Mouse (Mus musculus) heart, embryonic 12.5 days (tissue): ENCODE data around the gene Ccnd3. TPM values are rescaled to one million over a fixed set of nuclear protein-coding genes. Genes with fewer than 3 reads are reported as not detected.
"Not testable (repeated sequence)": the region's sequence is repeated elsewhere in the genome, so short reads cannot be mapped to it uniquely, and the experiment has no call there.

Source experiments
- ATAC-seq: fragments of 200-750 bp; cut with Nextera tagmentation; 2 replicates; pipeline ENCODE4 v1.8.0; 2017; ENCODE audit warnings: moderate TSS enrichment, moderate library complexity; ENCODE audit not compliant: insufficient number of reproducible peaks, low FRiP score
- H3K27ac ChIP-seq: fragments of 300-500 bp; sonication (generic); 2 replicates; pipeline ENCODE4 v1.5.1; 2016; ENCODE audit warnings: mild to moderate bottlenecking, moderate library complexity; ENCODE audit not compliant: poor library complexity, severe bottlenecking
- H3K27me3 ChIP-seq: fragments of 300-500 bp; sonication (generic); replicated peaks from 2 replicates; pipeline ENCODE4 v1.6.1; 2016; ENCODE audit warnings: mild to moderate bottlenecking, moderate library complexity
- H3K36me3 ChIP-seq: fragments of 300-500 bp; sonication (generic); 2 replicates; pipeline ENCODE4 v1.6.1; 2016; ENCODE audit warnings: mild to moderate bottlenecking, moderate library complexity
- H3K4me1 ChIP-seq: fragments of 300-500 bp; sonication (generic); replicated peaks from 2 replicates; pipeline ENCODE4 v1.6.1; 2016; ENCODE audit warnings: mild to moderate bottlenecking
- H3K4me2 ChIP-seq: fragments of 300-500 bp; sonication (generic); 2 replicates; pipeline ENCODE4 v1.6.1; 2016; ENCODE audit warnings: mild to moderate bottlenecking, moderate library complexity
- H3K4me3 ChIP-seq: fragments of 300-500 bp; sonication (generic); 2 replicates; pipeline ENCODE4 v1.5.1; 2016; ENCODE audit warnings: mild to moderate bottlenecking
- H3K9ac ChIP-seq: fragments of 300-500 bp; sonication (generic); 2 replicates; pipeline ENCODE4 v1.6.1; 2016; ENCODE audit warnings: mild to moderate bottlenecking, moderate library complexity
- H3K9me3 ChIP-seq: fragments of 300-500 bp; sonication (generic); replicated peaks from 2 replicates; pipeline ENCODE4 v1.6.1; 2016; ENCODE audit warnings: mild to moderate bottlenecking, moderate library complexity
- WGBS: fragments of 180-500 bp; shearing (Covaris S2); methylation state at CpG from one replicate; pipeline ENCODE4 v1.1.7; 2016; 5-methylcytosine and 5-hydroxymethylcytosine counted together
- polyA plus RNA-seq: library from polyadenylated mRNA; unstranded; fragments of >200 nt; fragmentation: Nextera tagmentation; extraction: Ambion mirVana; gene quantifications from 2 replicates; pipeline ENCODE4 v1.2.1, GENCODE M21; 2016

Gene Ccnd3
- polyA plus RNA-seq, 1 experiment from 2014 or later: 533 TPM

GRCm38 (mm10) chr17:47595248-47596161 is 90.7 kb downstream of the Ccnd3 start:
- ATAC-seq: peak; percentile 72
- peak overlapping the region; percentile 95 for H3K4me3 ChIP-seq
- WGBS: under 1% methylated on average over 21 of the region's 21 CpGs

DNA sequence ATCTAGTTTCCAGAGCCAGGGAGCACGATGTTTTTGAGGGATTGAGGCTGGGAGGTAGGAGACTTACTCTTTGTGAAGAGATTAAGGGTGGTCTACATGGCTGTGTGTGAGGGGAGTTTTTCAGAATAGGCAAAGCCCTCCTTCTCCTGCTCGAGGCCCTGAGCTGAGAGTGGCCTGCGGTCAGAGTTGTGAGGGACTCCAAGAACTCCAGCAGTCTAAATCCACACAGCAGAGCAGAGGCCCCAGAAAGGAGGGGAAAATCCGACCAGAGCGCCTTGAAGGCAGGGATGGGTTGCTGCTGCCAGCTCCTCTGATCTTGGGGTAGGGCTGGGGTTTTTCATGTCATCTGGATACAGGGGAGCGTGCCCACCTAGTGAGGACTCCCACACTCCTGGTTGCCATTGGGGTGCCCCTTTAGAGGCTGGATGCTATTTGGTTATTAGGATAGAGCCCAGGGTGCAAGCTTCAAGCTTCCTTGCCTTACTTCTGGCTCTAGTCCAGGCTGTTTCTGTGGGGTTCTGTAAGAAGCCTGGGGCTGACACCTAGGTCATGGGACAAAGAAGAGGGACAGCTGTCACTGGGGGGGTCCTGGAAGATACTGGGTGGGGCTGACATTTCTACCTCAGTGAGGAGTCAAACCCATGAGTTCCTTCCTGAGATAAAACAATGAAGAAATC is 91.4 kb downstream of the Ccnd3 start:
- Histone ChIP-seq H3K4me1 (peaks cover 43% of the 10 kb centered on the region), H3K27ac (peak overlapping the region; percentile 99), H3K36me3 (peaks cover 51% of the 10 kb centered on the region), H3K4me2 (peak overlapping the region; percentile 87), H3K9ac (peak overlapping the region; percentile 96), H3K27me3 (no peaks in the 10 kb centered on the region), H3K4me3 (peak overlapping the region; percentile 95), H3K9me3 (no peaks in the 10 kb centered on the region)
- no peak for ATAC-seq
- 31% methylated on average over 6 of the region's 6 CpGs for WGBS

More at GRCm38 (mm10) chr17:47595248-47596161, 90.7 kb downstream of the Ccnd3 start:
- peak overlapping the region; percentile 99 for H3K27ac ChIP-seq
- no peaks in the 10 kb centered on the region for H3K27me3 ChIP-seq
- peaks cover 46% of the 10 kb centered on the region for H3K4me1 ChIP-seq
- H3K36me3 ChIP-seq: peaks cover 43% of the 10 kb centered on the region
- H3K9me3 ChIP-seq: no peaks in the 10 kb centered on the region
- peak overlapping the region; percentile 96 for H3K9ac ChIP-seq
- peak overlapping the region; percentile 87 for H3K4me2 ChIP-seq

DNA sequence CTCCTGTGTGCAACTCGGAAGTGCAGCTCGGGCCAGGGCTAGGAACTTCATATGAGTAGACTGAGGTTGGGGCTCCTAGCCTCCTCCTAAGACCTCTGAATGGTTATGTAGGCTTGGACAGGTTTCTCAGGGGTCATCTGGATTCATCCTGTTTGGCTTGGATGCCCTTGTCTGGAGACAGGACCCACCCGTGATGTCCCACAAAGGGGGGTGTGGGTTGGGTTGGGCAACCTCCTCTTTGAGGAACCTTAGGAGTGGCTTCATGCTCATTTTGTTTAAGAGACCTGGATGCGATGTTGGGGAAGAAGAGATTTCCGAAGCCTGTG is 92.0 kb downstream of the Ccnd3 start:
- Histone ChIP-seq H3K4me2 (peak overlapping the region; percentile 87), H3K9ac (peak overlapping the region; percentile 96), H3K27ac (peak overlapping the region; percentile 99), H3K9me3 (no peaks in the 10 kb centered on the region), H3K4me1 (peaks cover 43% of the 10 kb centered on the region), H3K4me3 (peak overlapping the region; percentile 95), H3K36me3 (peaks cover 56% of the 10 kb centered on the region), H3K27me3 (no peaks in the 10 kb centered on the region)
- 56% methylated on average over 5 of the region's 5 CpGs for WGBS
- no peak for ATAC-seq

DNA sequence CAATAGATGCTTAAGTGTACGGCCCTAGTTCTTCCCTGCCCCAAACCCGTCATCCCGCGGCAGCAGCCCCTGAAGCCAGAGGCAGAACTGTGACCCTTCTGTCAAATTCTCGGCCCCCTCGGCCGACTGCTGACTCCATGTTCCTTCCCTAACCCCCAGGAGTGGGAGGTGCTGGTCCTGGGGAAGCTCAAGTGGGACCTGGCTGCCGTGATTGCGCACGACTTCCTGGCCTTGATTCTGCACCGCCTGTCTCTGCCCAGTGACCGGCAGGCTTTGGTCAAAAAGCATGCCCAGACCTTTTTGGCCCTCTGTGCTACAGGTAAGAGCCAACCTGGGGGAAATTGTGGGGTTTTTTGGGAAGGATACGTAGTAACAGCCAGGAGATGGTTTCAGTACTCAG is 92.4 kb downstream of the Ccnd3 start:
- Histone ChIP-seq H3K9me3 (no peaks in the 10 kb centered on the region), H3K27me3 (no peaks in the 10 kb centered on the region), H3K36me3 (peaks cover 60% of the 10 kb centered on the region), H3K4me1 (peaks cover 43% of the 10 kb centered on the region), H3K27ac (peak overlapping the region; percentile 99), H3K4me2 (peak overlapping the region; percentile 87), H3K9ac (peak overlapping the region; percentile 96), H3K4me3 (peak overlapping the region; percentile 95)
- no peak for ATAC-seq
- 51% methylated on average over 13 of the region's 13 CpGs for WGBS

GRCm38 (mm10) chr17:47597838-47598579 is 93.2 kb downstream of the Ccnd3 start:
- H3K4me3 ChIP-seq: 0 out of 2 replicates have a peak overlapping the region, but pooled peaks have one; percentile 2
- H3K9ac ChIP-seq: peak overlapping the region; percentile 96
- H3K9me3 ChIP-seq: no peaks in the 10 kb centered on the region
- ATAC-seq: peak; percentile 40; the same call in 1 of the 2 replicates
- H3K36me3 ChIP-seq: peaks cover 66% of the 10 kb centered on the region
- H3K27me3 ChIP-seq: no peaks in the 10 kb centered on the region
- peak overlapping the region; percentile 99 for H3K27ac ChIP-seq
- H3K4me1 ChIP-seq: peaks cover 36% of the 10 kb centered on the region
- whole genome bisulfite sequencing: 13% methylated on average over 10 of the region's 10 CpGs
- H3K4me2 ChIP-seq: peak overlapping the region; percentile 87

GRCm38 (mm10) chr17:47598580-47599304 is 93.9 kb downstream of the Ccnd3 start:
- ATAC-seq, H3K4me3 ChIP-seq, H3K9me3 ChIP-seq, H3K27me3 ChIP-seq, H3K4me2 ChIP-seq, H3K9ac ChIP-seq: not testable (repeated sequence)
- peak overlapping the region; percentile 82 for H3K27ac ChIP-seq
- WGBS: 73% methylated on average over 10 of the region's 10 CpGs
- peaks cover 68% of the 10 kb centered on the region for H3K36me3 ChIP-seq
- peaks cover 35% of the 10 kb centered on the region for H3K4me1 ChIP-seq

DNA sequence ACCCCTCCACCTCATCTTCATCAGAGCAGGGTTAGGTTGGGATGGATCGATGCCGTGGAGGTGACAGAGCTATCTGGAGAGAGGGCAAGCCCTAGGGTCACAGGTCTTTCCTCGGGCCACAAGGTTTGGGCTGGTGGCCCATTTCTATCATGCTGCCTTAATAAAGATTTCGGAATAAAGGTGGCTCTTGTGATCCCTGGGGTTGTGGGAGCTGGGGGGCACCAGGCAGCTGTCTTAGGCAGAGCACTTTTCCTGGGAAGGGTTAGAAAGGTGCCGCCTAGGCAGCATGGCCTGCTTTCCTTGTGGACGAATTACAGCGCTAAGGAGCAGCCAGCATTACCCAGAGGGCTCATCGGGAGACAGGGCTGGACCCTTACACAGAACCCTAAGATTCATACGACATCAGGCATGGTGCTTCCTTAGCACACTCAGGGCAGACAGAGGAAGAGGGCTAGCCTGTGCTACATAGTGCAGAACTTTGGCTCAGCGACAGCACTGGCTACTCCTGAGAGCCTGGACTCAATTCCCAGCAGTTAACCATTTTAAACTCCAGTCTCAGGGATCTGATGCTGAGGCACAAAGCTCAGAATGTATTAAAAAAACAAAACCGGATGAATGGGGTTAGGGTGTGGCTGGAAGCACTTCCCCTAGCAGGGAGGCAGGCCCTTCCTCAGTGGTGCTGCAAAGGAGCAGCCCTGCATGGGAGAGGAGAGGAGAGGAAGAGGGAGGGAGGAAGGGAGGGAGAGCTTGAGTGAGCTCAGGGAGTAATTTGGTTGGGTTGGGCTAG is 94.9 kb downstream of the Ccnd3 start:
- Histone ChIP-seq H3K9ac (no peak overlapping the region), H3K36me3 (peaks cover 78% of the 10 kb centered on the region), H3K27ac (peak overlapping the region; percentile 82), H3K9me3 (no peaks in the 10 kb centered on the region), H3K27me3 (no peaks in the 10 kb centered on the region), H3K4me2 (no peak overlapping the region), H3K4me3 (no peak overlapping the region), H3K4me1 (peaks cover 35% of the 10 kb centered on the region)
- no peak for ATAC-seq
- WGBS: 72% methylated on average over 11 of the region's 11 CpGs

DNA sequence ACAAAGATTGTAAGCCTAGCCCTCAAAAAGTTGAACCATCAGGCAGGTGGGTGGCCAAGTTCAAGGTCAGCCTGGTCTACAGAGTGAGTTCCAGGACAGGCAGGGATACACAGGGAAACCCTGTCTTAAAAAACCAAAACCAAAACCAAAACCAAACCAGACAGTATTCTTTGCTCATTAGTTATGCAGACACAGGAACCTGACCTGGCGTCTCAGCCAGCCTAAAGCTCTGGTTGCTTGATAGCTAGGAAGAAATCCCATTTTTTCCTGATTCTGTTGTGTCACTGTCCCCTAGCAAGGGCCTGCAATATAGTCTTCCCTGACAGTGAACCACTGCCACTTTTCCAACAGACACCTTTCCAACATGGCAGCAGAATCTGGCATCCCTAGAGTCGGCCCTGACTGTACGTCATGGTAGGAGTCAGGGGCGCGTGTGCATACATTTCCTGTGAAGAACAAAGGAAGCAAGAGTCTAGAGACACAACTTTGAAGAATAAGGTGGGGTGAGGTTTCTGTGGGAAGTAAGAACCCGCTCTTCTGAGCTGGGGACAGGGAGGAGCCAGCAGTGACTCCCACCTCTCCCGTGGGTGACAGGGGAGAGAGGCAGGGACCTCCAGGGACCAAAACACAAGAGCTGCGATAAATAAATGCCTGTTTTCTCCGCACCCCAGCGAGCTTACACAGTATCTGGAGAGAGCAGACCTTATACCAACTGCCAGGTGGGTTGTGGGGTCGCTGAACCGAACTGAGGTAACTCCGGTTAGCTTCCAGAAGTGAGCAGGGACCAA is 95.9 kb downstream of the Ccnd3 start:
- H3K9me3 ChIP-seq: no peaks in the 10 kb centered on the region
- peak overlapping the region; percentile 82; the same call in 1 of the 2 replicates for H3K27ac ChIP-seq
- ATAC-seq: no peak

GRCm38 (mm10) chr17:47601389-47601755 is 96.5 kb downstream of the Ccnd3 start:
- Histone ChIP-seq H3K36me3 (peaks cover 92% of the 10 kb centered on the region), H3K4me1 (peaks cover 28% of the 10 kb centered on the region), H3K9me3 (no peaks in the 10 kb centered on the region), H3K27me3 (no peaks in the 10 kb centered on the region), H3K27ac (no peak overlapping the region), H3K4me3 (no peak overlapping the region), H3K9ac (no peak overlapping the region), H3K4me2 (no peak overlapping the region)
- 86% methylated on average over 10 of the region's 10 CpGs for WGBS
- ATAC-seq: no peak

More for the DNA sequence above, 95.9 kb downstream of the Ccnd3 start:
- H3K27me3 ChIP-seq: no peaks in the 10 kb centered on the region
- no peak overlapping the region for H3K9ac ChIP-seq
- peaks cover 89% of the 10 kb centered on the region for H3K36me3 ChIP-seq
- 87% methylated on average over 13 of the region's 13 CpGs for WGBS
- H3K4me3 ChIP-seq: no peak overlapping the region
- H3K4me2 ChIP-seq: no peak overlapping the region
- peaks cover 34% of the 10 kb centered on the region for H3K4me1 ChIP-seq
